Comparison of ENCODE assay signal across 26 mouse cellular contexts in genomic region chr15:12681891-12682290, GRCm38 (mm10). TPM values are rescaled to one million over a fixed set of nuclear protein-coding genes. Genes with fewer than 3 reads are reported as not detected.
DNase-seq lines count a peak whose midpoint lies in the region; ATAC-seq and TF ChIP-seq lines count a peak whose summit lies in the region.
"Had no signal": no experiment of that assay in that cellular context is flagged by ENCODE, and none has a peak within 500 bp of the region (broad histone marks: within the 10 kb centered on the region; RNA-seq: fewer than 3 reads in every experiment).

No protein-coding gene starts in this region.

- TF ChIP-seq RAD21 in CH12.LX (IDR thresholded peaks at IDR 0.05; ENCODE audit: low read depth, low read length): no peak

- no peak for TF ChIP-seq EP300 in CH12.LX (IDR thresholded peaks at IDR 0.05; ENCODE audit: low read length)

- WGBS in embryonic facial prominence, embryonic 15.5 days: 72% methylated on average over 2 of the region's 2 CpGs

- H3K27me3 ChIP-seq in CH12.LX (replicated peaks): no peaks in the 10 kb centered on the region
- H3K27me3 ChIP-seq in embryonic facial prominence, embryonic 15.5 days: no peaks in the 10 kb centered on the region
- H3K27me3 ChIP-seq: heart, embryonic 15.5 days; liver, embryonic 15.5 days; neural tube, embryonic 13.5 days had no signal

- no peak for TF ChIP-seq POLR2A in CH12.LX (IDR thresholded peaks at IDR 0.05; ENCODE audit: low read depth, low read length)

- H3K36me3 ChIP-seq in CH12.LX (replicated peaks in 1 of 2; ENCODE audit: control insufficient read depth in 1 of 2, insufficient read depth in 1 of 2, low read length in 1 of 2): no peaks in the 10 kb centered on the region
- H3K36me3 ChIP-seq in embryonic facial prominence, embryonic 15.5 days: no peaks in the 10 kb centered on the region
- H3K36me3 ChIP-seq: heart, embryonic 10.5 days; heart, embryonic 15.5 days; liver, embryonic 15.5 days; neural tube, embryonic 13.5 days had no signal

- H3K4me2 ChIP-seq in CH12.LX (ENCODE audit: insufficient read depth, low read depth, poor library complexity, severe bottlenecking): 0 out of 2 replicates have a peak overlapping the region, but pooled peaks have one; percentile 39
- H3K4me2 ChIP-seq in embryonic facial prominence, embryonic 15.5 days (replicated peaks): no peak overlapping the region
- H3K4me2 ChIP-seq: heart, embryonic 15.5 days; liver, embryonic 15.5 days; midbrain, embryonic 11.5 days; neural tube, embryonic 13.5 days had no signal

- no peak for ATAC-seq in embryonic facial prominence, embryonic 15.5 days (ENCODE audit: insufficient number of reproducible peaks, low FRiP score, low TSS enrichment, low read depth)
- 0 out of 2 replicates have a peak, but pooled peaks have one; percentile 22 for ATAC-seq in megakaryocyte-erythroid progenitor cell, adult 5-6 weeks (replicated peaks; ENCODE audit: low FRiP score, low TSS enrichment, poor library complexity, severe bottlenecking)
- ATAC-seq: activated CD4-positive, CD25-positive, alpha-beta regulatory T cell, adult 4 months; forebrain, embryonic 14.5 days; midbrain, embryonic 16.5 days had no signal

- H3K79me2 ChIP-seq in CH12.LX (replicated peaks; ENCODE audit: control insufficient read depth, extremely low read depth, insufficient read depth, poor library complexity, severe bottlenecking): no peaks in the 10 kb centered on the region

- no peak for DNase-seq in gastrocnemius, adult 2 months
- no peak for DNase-seq in gastrocnemius, adult 8-10 months (ENCODE audit: low spot score in 2 of 2)
- no peak for DNase-seq in CH12.LX (ENCODE audit: extremely low read depth)
- no peak for DNase-seq in frontal cortex, postnatal 10 days (ENCODE audit: low spot score in 2 of 2)
- no peak for DNase-seq in layer of hippocampus, adult 9-10 months (ENCODE audit: low spot score)
- DNase-seq: adrenal gland, adult 8-10 months; cerebellum, adult 11 months; cerebellum, adult 9-10 months; cerebellum, postnatal 36 days; embryo, embryonic 11 days; gastrocnemius, postnatal 10 days; kidney, adult 18-20 months; right cerebral cortex, postnatal 14 days; thymus, postnatal 4 days had no signal

- H3K4me1 ChIP-seq in CH12.LX (ENCODE audit: control insufficient read depth in 1 of 2, insufficient read depth in 2 of 2): peaks cover 4 to 15% of the 10 kb centered on the region in 2 experiments
- H3K4me1 ChIP-seq in embryonic facial prominence, embryonic 15.5 days: peaks cover 28% of the 10 kb centered on the region
- H3K4me1 ChIP-seq: liver, embryonic 15.5 days; neural tube, embryonic 13.5 days had no signal

- no peak overlapping the region for H3K4me3 ChIP-seq in gastrocnemius, adult 2 months
- no peak overlapping the region for H3K4me3 ChIP-seq in CH12.LX (replicated peaks in 1 of 3; ENCODE audit: low read depth in 2 of 3, low read length in 2 of 3, poor library complexity in 1 of 3)
- H3K4me3 ChIP-seq in embryonic facial prominence, embryonic 15.5 days (replicated peaks): no peak overlapping the region
- H3K4me3 ChIP-seq: heart, embryonic 10.5 days; heart, embryonic 15.5 days; liver, embryonic 15.5 days; myocyte; neural tube, embryonic 13.5 days had no signal

- dilution Hi-C loops in CH12.LX (cut with MboI; ENCODE audit: extremely low pct_ligation_motif_present, extremely low pct_unique_long_range_greater_than_20kb, low sequenced_read_pairs): no loop called here

- H3K9me3 ChIP-seq in CH12.LX (replicated peaks; ENCODE audit: low read length): peaks cover 5% of the 10 kb centered on the region
- no peaks in the 10 kb centered on the region; the same call in 1 of the 2 replicates for H3K9me3 ChIP-seq in embryonic facial prominence, embryonic 15.5 days (replicated peaks)
- H3K9me3 ChIP-seq: heart, embryonic 10.5 days; heart, embryonic 15.5 days; liver, embryonic 15.5 days; neural tube, embryonic 13.5 days had no signal

- peak overlapping the region; percentile 43 for H3K27ac ChIP-seq in gastrocnemius, adult 2 months
- H3K27ac ChIP-seq in CH12.LX (ENCODE audit: insufficient read depth, low read depth): no peak overlapping the region
- H3K27ac ChIP-seq in embryonic facial prominence, embryonic 15.5 days (replicated peaks): peak overlapping the region; percentile 86
- H3K27ac ChIP-seq: heart, embryonic 10.5 days; liver, embryonic 15.5 days; neural tube, embryonic 13.5 days had no signal

- intact Hi-C loops in gastrocnemius, adult 2 months (cut with DNase I): no loop called here

- H3K9ac ChIP-seq in CH12.LX (ENCODE audit: insufficient read depth, low read depth): no peak overlapping the region
- no peak overlapping the region for H3K9ac ChIP-seq in embryonic facial prominence, embryonic 15.5 days
- H3K9ac ChIP-seq: heart, embryonic 15.5 days; liver, embryonic 15.5 days; lung, embryonic 14.5 days; neural tube, embryonic 13.5 days had no signal

- no peak for TF ChIP-seq CTCF in gastrocnemius, adult 2 months (IDR thresholded peaks at IDR 0.05)
- TF ChIP-seq CTCF in CH12.LX (conservative IDR thresholded peaks at IDR 0.05 in 1 of 2, IDR thresholded peaks at IDR 0.05 in 1 of 2; ENCODE audit: low read depth in 2 of 2, low read length in 2 of 2): no peak

- in situ Hi-C loops in CH12.LX (cut with MboI; ENCODE audit: low pct_ligation_motif_present, low pct_unique_long_range_greater_than_20kb, low sequenced_read_pairs): no loop called here

TF ChIP-seq in CH12.LX, 34 proteins besides CTCF, POLR2A, EP300 and RAD21:
- no peak for TF ChIP-seq POLR2AphosphoS2 (IDR thresholded peaks at IDR 0.05; ENCODE audit: low read depth, low read length)
- no peak for TF ChIP-seq ELF1 (IDR thresholded peaks at IDR 0.05; ENCODE audit: low read depth, low read length)
- TF ChIP-seq MAZ (IDR thresholded peaks at IDR 0.05; ENCODE audit: low read depth, low read length): no peak
- TF ChIP-seq SMC3 (IDR thresholded peaks at IDR 0.05; ENCODE audit: low read depth, low read length): no peak
- TF ChIP-seq IRF4 (IDR thresholded peaks at IDR 0.05; ENCODE audit: low read depth, low read length): no peak
- TF ChIP-seq TBP (conservative IDR thresholded peaks at IDR 0.05; ENCODE audit: low read depth, low read length): no peak
- TF ChIP-seq MAX (IDR thresholded peaks at IDR 0.05; ENCODE audit: low read length): no peak
- no peak for TF ChIP-seq MYC (IDR thresholded peaks at IDR 0.05; ENCODE audit: low read depth, low read length)
- TF ChIP-seq NRF1 (IDR thresholded peaks at IDR 0.05; ENCODE audit: low read depth, low read length): no peak
- no peak for TF ChIP-seq E2F4 (IDR thresholded peaks at IDR 0.05; ENCODE audit: insufficient replicate concordance, low read depth, low read length)
- no peak for TF ChIP-seq MEF2A (IDR thresholded peaks at IDR 0.05; ENCODE audit: borderline replicate concordance, low read depth, low read length)
- TF ChIP-seq JUN (IDR thresholded peaks at IDR 0.05; ENCODE audit: insufficient read depth, low read depth, low read length): no peak
- no peak for TF ChIP-seq CHD2 (IDR thresholded peaks at IDR 0.05; ENCODE audit: low read length)
- TF ChIP-seq RCOR1 (conservative IDR thresholded peaks at IDR 0.05; ENCODE audit: low read depth, low read length): no peak
- TF ChIP-seq HCFC1 (IDR thresholded peaks at IDR 0.05; ENCODE audit: low read depth, low read length): no peak
- TF ChIP-seq GABPA (IDR thresholded peaks at IDR 0.05; ENCODE audit: insufficient replicate concordance, low read depth, low read length): no peak
- TF ChIP-seq TCF12 (IDR thresholded peaks at IDR 0.05; ENCODE audit: low read depth, low read length): no peak
- no peak for TF ChIP-seq ZC3H11A (IDR thresholded peaks at IDR 0.05; ENCODE audit: low read depth, low read length)
- TF ChIP-seq NELFE (IDR thresholded peaks at IDR 0.05; ENCODE audit: low read depth, low read length): no peak
- TF ChIP-seq ZMIZ1 (IDR thresholded peaks at IDR 0.05; ENCODE audit: low read depth, low read length): no peak

RNA-seq across cellular contexts. Expression of gene Pdzd2, which starts 57.8 kb away (rescaled TPM):
- 10 to 100 TPM; 17.0 to 23.8 TPM for total RNA-seq in gastrocnemius, adult 2 months (2021)
- total RNA-seq in gastrocnemius, adult 8-10 months (2022): 10 to 100 TPM; 12.9 to 17.2 (median 16.0) TPM
- total RNA-seq in CH12.LX (2012; rRNA removed): 0.17 and 0.21 TPM in 2 replicates
- total RNA-seq in CH12.LX (2014; rRNA removed): 0.04 and 0.05 TPM in 2 replicates
- 0.12 and 0.24 TPM in 2 replicates for polyA plus RNA-seq in CH12.LX (2012; ENCODE audit: insufficient read length, low read depth)
- 39.4 and 43.7 TPM in 2 replicates for polyA plus RNA-seq in embryonic facial prominence, embryonic 15.5 days (2015; fragmentation: Nextera tagmentation; extraction: Ambion mirVana)
- 0.07 and 2.4 TPM in 2 replicates for total RNA-seq in megakaryocyte-erythroid progenitor cell, adult 5-6 weeks (2014; fragmentation: Nextera tagmentation)
- not detected in 2 replicates for total RNA-seq in megakaryocyte-erythroid progenitor cell, adult 5-6 weeks (2017)

Comparison
In these comparisons a context has a peak if more than half of its experiments do, and no peak if none do; other contexts are left out.
1. RNA of gene Pdzd2, which starts 57.8 kb away (total RNA-seq): 17.0 to 23.8 TPM in gastrocnemius, adult 2 months and 12.9 to 17.2 TPM in gastrocnemius, adult 8-10 months; 0.07 to 2.4 TPM in megakaryocyte-erythroid progenitor cell, adult 5-6 weeks and 0.04 to 0.21 TPM in CH12.LX; every median in the first group is over 4 times any median in the second.